Mouse (Mus musculus): Measurements from ENCODE around the gene Dnase1.
"Not testable (repeated sequence)": the region's sequence is repeated elsewhere in the genome, so short reads cannot be mapped to it uniquely, and the experiment has no call there.

Dnase1 gene

DNA sequence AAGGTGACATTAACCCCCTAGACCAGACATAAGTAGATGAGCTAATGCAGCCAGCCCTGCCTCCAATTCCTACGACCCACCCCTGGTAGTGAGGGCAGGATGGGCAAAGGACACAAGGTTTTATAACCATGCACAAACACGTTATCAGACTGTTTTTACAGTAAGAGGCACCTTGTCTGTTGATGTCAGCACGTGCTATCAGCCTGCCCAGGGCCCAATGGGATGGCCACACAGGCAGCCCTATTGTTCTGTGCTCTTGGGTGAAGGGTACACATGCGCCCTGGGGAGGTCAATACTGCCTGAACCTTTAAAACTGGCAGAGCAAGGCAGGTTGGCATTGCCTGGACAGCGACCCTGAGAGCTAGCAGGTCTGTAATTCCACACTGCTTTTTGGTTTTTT, at the start of gene Dnase1:
Dnase1 (plus strand) TSS at position 136 of the 400 bp plus-strand sequence.
- DNase-seq (ENCODE audit: low spot score) = no peak

DNA sequence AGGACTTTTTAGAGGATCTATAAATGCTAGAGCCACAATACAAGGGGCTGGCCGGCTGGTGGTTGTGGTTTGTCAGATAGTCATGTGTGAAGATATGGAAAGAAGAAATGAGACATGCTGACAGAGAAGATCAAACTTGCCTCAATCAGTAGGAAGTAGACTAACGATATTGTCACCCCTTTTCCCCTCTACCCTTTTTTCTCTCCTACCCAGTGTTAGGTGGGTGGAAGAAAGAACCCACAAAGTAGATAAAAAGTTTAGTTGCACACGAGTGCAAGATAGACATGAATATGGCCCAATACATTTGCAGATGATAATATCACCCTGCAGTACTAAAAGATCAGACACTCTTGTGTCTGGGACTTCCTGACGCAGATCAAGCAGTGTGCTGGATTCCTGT, 48.3 kb upstream of the Dnase1 start:
- no peak for DNase-seq (ENCODE audit: low spot score)

DNA sequence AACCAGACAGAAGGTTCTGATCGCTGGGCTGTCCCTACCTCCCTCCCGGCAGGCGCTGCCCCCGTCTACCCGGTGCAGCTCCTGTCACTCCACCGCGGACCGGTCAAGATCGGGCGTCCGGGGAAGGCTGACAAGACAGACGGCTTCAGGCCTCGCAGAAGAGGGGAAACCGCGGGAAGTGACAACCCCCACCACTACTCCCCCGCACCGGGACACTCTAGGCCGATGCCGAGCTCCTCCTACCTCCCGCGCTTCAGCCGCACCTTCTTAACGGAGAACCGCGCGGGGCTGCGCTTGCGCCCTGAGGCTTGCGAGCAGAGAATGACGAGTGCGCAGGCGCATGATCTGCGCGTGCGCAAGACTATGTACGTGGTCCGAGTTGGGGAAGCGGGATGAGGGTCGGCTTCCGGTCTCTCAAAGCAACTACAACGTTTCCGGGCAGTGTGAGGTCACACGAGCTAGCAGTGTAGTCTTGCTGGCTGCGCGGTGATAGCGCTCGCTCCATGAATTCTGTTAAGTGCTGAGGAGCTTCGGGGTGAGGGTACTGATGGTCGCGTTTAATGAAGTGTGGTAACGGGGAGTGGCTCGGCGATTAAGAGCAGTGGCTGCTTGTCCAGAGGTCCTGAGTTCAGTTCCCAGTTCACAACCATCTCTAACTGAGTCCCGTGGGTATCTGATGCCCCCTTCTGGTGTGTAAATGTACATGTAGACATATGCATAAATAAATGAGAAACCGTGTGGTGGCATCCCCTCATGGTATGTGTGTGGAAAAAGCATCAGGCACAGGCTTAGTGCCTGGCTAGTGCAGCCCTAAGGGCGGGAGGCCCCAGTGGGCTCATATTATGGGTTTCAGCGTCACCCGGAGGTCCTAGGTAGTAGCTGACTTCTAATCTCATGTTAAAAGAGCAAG, 33.0 kb upstream of the Dnase1 start, which contains the start of gene Slx4:
Slx4 (minus strand) TSS at position 282 of the 910 bp plus-strand sequence.
- DNase-seq (ENCODE audit: low spot score) = peak; percentile 99

DNA sequence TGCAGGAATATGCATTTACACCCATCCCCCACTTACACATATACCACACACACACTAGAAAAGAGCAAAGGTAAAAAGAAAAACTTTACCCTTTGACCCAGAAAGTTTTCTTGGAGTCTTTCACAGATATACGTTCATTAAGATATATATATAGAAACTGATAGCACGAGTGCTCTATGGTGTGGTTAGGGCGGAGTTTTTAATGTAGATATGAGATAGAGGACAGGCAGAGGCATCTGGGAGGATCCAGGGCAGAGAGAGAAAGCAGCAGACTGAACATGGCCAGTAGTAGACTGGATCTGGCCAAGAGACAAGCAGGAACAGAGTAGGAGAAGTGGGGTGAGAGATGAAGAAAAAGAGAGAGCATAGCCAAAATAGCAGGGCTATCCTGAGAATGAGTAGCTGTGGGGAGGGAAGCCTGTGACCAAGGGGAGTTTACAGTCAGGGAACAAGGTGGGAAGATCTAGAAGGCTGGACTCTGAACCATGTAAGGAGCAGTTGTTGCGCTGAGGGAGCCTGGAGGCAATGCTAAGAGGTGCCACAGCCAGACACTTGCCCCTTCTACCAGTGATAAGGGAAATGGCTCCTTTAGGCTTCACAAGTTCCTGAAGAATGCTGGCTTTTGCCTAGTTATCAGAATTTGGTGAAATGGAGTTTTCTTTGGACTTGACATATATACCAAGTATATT, 23.7 kb upstream of the Dnase1 start:
- no peak for DNase-seq (ENCODE audit: low spot score)

DNA sequence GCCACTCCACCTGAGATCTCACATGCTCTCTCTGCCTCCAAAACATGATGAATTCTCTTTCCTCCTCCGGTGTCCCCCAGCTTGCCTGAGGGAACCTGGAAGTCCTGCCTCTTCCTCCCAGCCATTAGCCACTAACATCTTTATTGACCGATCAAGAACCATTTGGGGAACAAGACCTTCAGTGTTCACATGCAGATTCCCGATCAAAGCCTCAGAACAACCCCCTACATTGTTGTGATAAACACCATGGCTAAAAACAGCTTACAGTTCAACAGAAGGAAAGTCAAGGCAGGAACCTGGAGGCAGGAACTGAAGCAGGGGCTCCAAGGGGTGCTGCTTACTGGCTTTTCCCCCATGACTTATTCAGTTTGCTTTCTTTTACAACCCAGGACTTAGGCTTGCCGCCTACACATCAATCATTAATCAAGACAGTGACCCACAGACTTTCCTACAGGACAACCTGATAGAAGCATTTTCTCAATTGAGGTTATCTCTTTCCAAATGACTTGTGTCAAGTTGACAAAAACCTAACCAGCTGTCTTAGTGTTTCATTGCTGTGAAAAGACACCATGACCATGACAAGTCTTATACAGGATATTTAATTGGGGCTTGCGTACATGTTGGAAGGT, 22.6 kb upstream of the Dnase1 start:
- no peak for DNase-seq (ENCODE audit: low spot score)

DNA sequence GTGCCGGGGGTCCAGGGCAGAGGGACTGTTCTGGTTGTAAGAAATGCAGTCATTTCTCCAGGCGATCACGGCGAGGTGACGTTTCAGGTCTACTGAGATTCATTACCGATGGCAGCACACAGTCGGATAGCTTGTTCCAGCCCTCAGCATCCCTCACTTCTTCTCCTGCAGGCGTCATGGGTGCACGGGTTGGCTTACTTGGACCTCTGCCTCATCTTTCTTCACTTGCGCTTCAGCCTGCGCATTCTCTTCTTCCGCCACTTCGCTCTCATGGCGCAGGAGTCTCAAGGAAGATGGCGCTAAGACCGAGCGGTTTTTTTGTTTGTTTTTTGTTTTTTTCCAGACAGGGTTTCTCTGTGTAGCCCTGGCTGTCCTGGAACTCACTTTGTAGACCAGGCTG, 20.0 kb upstream of the Dnase1 start:
- not testable (repeated sequence) for DNase-seq (ENCODE audit: low spot score)

GRCm38 (mm10) chr16:4017466-4017865, 19.3 kb upstream of the Dnase1 start:
- DNase-seq (ENCODE audit: low spot score) = not testable (repeated sequence)

DNA sequence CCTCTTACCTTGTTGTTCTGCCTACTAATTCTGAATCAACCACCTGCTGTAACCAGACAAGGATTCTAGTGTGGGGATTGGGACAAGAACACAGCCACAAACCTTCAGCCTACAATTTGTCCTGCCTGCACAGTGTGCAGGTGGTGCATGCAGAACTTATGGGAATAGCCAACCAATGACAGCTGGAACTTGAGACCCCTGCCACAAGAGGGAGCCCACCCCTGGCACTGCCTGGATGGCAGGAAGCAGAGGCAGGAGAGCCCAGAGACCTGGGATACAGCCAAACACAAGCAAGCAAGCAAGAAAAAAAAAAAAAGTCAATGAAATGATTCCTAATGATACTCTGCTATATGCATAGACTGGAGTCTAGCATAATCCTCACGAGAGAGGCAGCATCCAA, 15.5 kb upstream of the Dnase1 start:
- no peak for DNase-seq (ENCODE audit: low spot score)

DNA sequence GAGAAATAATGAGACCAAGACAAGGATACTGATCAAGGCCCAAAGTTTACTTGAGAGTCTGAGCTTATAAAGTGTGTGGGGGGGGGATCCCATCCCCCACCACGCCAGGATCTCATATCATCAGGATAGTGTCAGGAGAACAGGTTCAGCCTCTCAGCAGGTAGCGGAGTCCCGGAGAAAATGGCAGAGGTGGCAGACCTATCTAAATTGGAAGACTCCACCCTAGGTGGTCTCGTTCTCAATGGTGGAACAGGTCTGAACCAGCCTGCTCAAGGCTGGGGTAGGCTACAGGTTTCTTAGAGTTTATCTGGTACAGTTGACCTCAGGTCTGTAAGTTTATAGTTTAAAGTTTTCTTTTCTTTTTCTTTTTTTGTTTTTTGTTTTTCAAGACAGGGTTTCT, 14.0 kb upstream of the Dnase1 start:
- no peak for DNase-seq (ENCODE audit: low spot score)

GRCm38 (mm10) chr16:4026672-4027071, 10.1 kb upstream of the Dnase1 start:
- DNase-seq (ENCODE audit: low spot score) = no peak

- DNase-seq (ENCODE audit: low spot score) = no peak
These were observed 9.5 kb upstream of the Dnase1 start for GRCm38 (mm10) chr16:4027211-4027610.

DNA sequence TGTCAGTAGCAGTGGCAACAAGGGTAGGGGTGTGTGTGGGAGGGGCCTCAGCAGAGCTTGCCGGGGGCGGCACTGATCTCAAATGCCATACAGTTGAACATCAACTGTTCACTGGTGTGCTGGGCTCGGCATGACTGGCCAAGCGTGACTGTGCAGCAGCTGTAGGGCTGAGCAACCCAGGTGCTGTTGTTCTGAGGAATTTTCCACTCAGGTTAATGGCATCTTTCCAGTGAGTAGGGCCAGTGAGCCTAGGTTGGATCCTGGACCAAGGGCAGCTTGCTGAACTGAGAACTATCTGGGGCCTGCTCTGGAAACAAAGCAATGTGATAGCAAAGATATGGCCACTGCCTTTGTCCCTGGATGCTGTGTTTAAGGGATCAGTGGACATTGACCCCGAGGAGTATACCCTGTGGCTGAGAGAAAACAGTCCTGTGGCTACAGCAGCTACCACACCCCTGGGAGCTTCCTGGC, 7.3 kb upstream of the Dnase1 start:
- DNase-seq (ENCODE audit: low spot score) = no peak

DNA sequence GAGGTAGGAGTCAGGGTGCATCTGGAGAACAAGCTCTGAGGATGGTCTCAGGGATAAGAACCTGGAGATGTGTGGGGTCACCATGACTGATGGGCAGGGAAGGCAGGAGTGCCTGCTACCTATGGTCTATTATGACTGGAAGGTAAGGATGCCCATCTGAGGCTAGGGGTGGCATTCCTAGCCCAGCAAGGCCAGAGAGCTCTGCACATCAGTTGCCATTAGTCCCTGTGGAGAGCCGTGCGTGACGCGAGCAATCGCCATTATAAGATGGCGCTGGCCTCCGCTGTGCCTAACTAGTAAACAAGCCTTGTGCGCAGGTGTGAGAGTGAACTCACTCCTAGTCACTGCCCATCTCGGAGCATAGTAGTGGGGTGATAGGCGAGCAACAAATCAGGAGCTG, 6.2 kb upstream of the Dnase1 start:
- no peak for DNase-seq (ENCODE audit: low spot score)

DNA sequence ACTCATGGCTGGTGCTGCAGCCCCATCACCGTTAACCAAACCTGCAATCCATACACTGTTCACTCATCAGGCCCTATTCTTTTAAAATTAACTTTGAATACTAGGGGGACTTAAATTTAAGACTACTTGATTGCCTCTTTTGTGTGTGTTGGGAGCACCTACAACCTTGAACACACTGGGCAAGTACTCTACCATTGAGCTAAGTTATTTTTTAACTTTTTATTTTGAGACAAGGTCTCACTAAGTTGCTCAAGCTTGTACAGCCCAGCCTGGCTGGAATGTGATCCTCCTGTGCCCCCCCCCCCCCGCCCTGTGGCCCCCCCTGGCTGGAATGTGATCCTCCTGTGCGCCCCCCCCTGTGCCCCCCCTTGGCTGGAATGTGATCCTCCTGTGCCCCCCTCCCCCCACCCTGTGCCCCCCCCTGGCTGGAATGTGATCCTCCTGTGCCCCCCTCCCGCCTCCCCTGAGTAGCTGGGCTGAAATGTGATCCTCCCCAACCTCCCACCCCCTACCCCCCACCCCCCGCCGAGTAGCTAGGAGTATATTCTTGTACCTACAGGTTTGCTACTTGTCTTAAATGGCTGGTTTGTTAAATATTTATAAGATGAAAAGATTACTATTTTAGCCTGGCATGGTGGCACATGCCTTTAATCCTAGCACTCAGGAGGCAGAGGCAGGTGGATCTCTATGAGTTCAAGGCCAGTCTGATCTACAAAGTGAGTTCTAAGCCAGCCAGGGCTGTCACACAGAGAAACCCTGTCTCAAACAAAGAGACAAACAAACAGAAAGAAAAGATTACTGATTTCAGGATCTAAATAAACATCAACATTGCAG, 5.1 kb upstream of the Dnase1 start:
- no peak for DNase-seq (ENCODE audit: low spot score)

- DNase-seq (ENCODE audit: low spot score) = no peak
These were observed 4.4 kb upstream of the Dnase1 start for GRCm38 (mm10) chr16:4032341-4032748.

DNA sequence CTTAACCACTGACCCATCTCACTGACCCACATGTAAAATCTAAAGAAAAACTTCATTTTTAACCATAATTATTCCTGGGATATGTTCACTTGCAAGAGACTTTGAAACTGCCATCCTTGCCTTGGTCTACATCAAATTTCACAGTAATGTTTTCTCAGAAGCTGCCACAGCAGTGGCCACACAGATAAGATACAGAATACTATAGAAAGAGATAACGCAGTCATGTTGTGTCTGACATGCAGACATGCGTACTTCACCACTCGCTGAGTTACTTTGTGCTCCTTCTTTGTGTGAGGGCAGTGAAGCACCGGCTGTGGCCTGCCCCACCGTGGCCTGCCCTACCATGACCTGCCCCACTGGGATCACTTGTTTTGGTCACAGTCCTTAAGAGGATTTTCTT, 2.8 kb upstream of the Dnase1 start:
- DNase-seq (ENCODE audit: low spot score) = no peak

- DNase-seq (ENCODE audit: low spot score) = no peak
These were observed 2.3 kb upstream of the Dnase1 start for GRCm38 (mm10) chr16:4034476-4034875.

- no peak for DNase-seq (ENCODE audit: low spot score)
These were observed 1.2 kb upstream of the Dnase1 start for GRCm38 (mm10) chr16:4035575-4035974.

- no peak for DNase-seq (ENCODE audit: low spot score)
These were observed 948 bp downstream of the Dnase1 start for GRCm38 (mm10) chr16:4037690-4038089.

GRCm38 (mm10) chr16:4040206-4040605, 3.5 kb downstream of the Dnase1 start:
- DNase-seq (ENCODE audit: low spot score) = no peak

- no peak for DNase-seq (ENCODE audit: low spot score)
These were observed 4.9 kb downstream of the Dnase1 start for GRCm38 (mm10) chr16:4041646-4042045.

DNA sequence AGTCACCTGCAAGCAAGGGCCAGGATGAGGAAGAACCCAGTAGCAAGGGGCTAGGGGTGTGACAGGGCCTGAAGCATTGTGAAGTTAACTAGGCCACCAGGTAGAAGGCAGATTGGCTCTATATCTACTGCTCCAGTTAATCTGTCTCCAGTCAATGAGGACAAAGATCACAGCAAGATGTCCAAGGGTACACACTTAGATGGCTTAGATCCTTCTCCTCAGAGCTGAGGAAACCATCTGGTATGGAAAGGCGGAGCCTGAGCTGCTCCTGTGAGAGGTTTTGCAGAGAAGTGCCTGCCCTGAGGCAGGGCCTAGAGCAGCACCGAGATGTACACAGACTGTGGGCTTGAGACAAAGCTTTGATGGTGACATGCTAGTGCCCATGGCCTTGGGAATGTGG, 7.4 kb downstream of the Dnase1 start:
- no peak for DNase-seq (ENCODE audit: low spot score)

Data from MN1 (cell line).